In genomic region chr16:6427292-6428281, GRCm38 (mm10) we compare ENCODE assay signal across 19 mouse cellular contexts.
DNase-seq lines count a peak whose midpoint lies in the region; ATAC-seq lines count a peak whose summit lies in the region.
"Had no signal": no experiment of that assay in that cellular context is flagged by ENCODE, and none has a peak within 500 bp of the region (broad histone marks: within the 10 kb centered on the region; RNA-seq: fewer than 3 reads in every experiment).

No protein-coding gene starts in this region.

- H3K4me3 ChIP-seq in embryonic facial prominence, embryonic 14.5 days (ENCODE audit: low read depth, low read length), result no peak overlapping the region
- no peak overlapping the region for H3K4me3 ChIP-seq in embryonic facial prominence, embryonic 10.5 days
- no peak overlapping the region for H3K4me3 ChIP-seq in neural tube, embryonic 13.5 days
- no peak overlapping the region for H3K4me3 ChIP-seq in kidney, embryonic 16.5 days (ENCODE audit: low read length)
- H3K4me3 ChIP-seq: erythroblast, embryonic 14.5 days; heart, adult 2 months; midbrain, embryonic 12.5 days; neural tube, embryonic 12.5 days had no signal

- H3K27ac ChIP-seq in embryonic facial prominence, embryonic 14.5 days (replicated peaks; ENCODE audit: low read depth, low read length), result no peak overlapping the region
- no peak overlapping the region for H3K27ac ChIP-seq in embryonic facial prominence, embryonic 10.5 days (replicated peaks)
- H3K27ac ChIP-seq in neural tube, embryonic 13.5 days (replicated peaks), result peak overlapping the region; percentile 19; the same call in 1 of the 2 replicates
- H3K27ac ChIP-seq in kidney, embryonic 16.5 days (ENCODE audit: low read length), result no peak overlapping the region
- H3K27ac ChIP-seq: heart, adult 2 months; midbrain, embryonic 12.5 days; neural tube, embryonic 12.5 days; stomach, postnatal 0 days had no signal

- H3K9ac ChIP-seq in embryonic facial prominence, embryonic 14.5 days (ENCODE audit: low read depth, low read length), result no peak overlapping the region
- no peak overlapping the region for H3K9ac ChIP-seq in neural tube, embryonic 13.5 days
- no peak overlapping the region for H3K9ac ChIP-seq in kidney, embryonic 16.5 days (replicated peaks; ENCODE audit: low read length)
- H3K9ac ChIP-seq: midbrain, embryonic 12.5 days; neural tube, embryonic 12.5 days had no signal

- no peak overlapping the region for H3K4me2 ChIP-seq in embryonic facial prominence, embryonic 14.5 days (ENCODE audit: low read depth, low read length)
- H3K4me2 ChIP-seq in neural tube, embryonic 13.5 days, result no peak overlapping the region
- H3K4me2 ChIP-seq in kidney, embryonic 16.5 days (replicated peaks; ENCODE audit: low read depth, low read length), result no peak overlapping the region
- H3K4me2 ChIP-seq: midbrain, embryonic 12.5 days; neural tube, embryonic 12.5 days had no signal

- WGBS in embryonic facial prominence, embryonic 14.5 days, result 52% methylated on average over 12 of the region's 12 CpGs
- WGBS in embryonic facial prominence, embryonic 10.5 days, result 64% methylated on average over 12 of the region's 12 CpGs
- WGBS in neural tube, embryonic 13.5 days, result 60% methylated on average over 12 of the region's 12 CpGs
- 71% methylated on average over 12 of the region's 12 CpGs for WGBS in kidney, embryonic 16.5 days

- H3K36me3 ChIP-seq in embryonic facial prominence, embryonic 14.5 days (ENCODE audit: control insufficient read depth, insufficient read depth, low read length), result no peaks in the 10 kb centered on the region
- H3K36me3 ChIP-seq in embryonic facial prominence, embryonic 10.5 days (replicated peaks), result no peaks in the 10 kb centered on the region
- H3K36me3 ChIP-seq in neural tube, embryonic 13.5 days, result no peaks in the 10 kb centered on the region
- H3K36me3 ChIP-seq in kidney, embryonic 16.5 days (ENCODE audit: insufficient read depth, low read length), result no peaks in the 10 kb centered on the region
- H3K36me3 ChIP-seq: midbrain, embryonic 12.5 days; neural tube, embryonic 12.5 days had no signal

- H3K27me3 ChIP-seq in embryonic facial prominence, embryonic 14.5 days (replicated peaks; ENCODE audit: control insufficient read depth, insufficient read depth, low read length), result no peaks in the 10 kb centered on the region
- H3K27me3 ChIP-seq in embryonic facial prominence, embryonic 10.5 days (replicated peaks; ENCODE audit: low read depth, poor library complexity, severe bottlenecking), result no peaks in the 10 kb centered on the region
- H3K27me3 ChIP-seq in neural tube, embryonic 13.5 days, result no peaks in the 10 kb centered on the region
- no peaks in the 10 kb centered on the region for H3K27me3 ChIP-seq in kidney, embryonic 16.5 days (ENCODE audit: insufficient read depth, low read length)
- H3K27me3 ChIP-seq: midbrain, embryonic 12.5 days; neural tube, embryonic 12.5 days had no signal

- no peak for ATAC-seq in embryonic facial prominence, embryonic 14.5 days (ENCODE audit: low read depth)
- ATAC-seq in neural tube, embryonic 13.5 days (ENCODE audit: low read depth), result no peak
- no peak for ATAC-seq in kidney, embryonic 16.5 days (ENCODE audit: low FRiP score, low TSS enrichment)

- peak; percentile 8 for DNase-seq in embryonic facial prominence, embryonic 14.5 days (ENCODE audit: low spot score)
- no peak for DNase-seq in embryonic facial prominence, embryonic 10.5 days (ENCODE audit: low spot score)
- peak; percentile 28 to 79 for DNase-seq in layer of hippocampus, adult 18-20 months (ENCODE audit: low spot score in 2 of 2)
- DNase-seq in layer of hippocampus, postnatal 36 days, result no peak
- DNase-seq in neural tube, embryonic 10.5 days (ENCODE audit: extremely low spot score, low spot score), result no peak
- no peak for DNase-seq in ovary, postnatal 36 days (ENCODE audit: low spot score)
- DNase-seq: embryo, embryonic 11 days; heart, adult 2 months; heart, postnatal 10 days; kidney, postnatal 10 days; lung, postnatal 14 days; right cerebral cortex, adult 18-20 months; thymus, postnatal 36 days had no signal

- H3K4me1 ChIP-seq in embryonic facial prominence, embryonic 14.5 days (ENCODE audit: control insufficient read depth, insufficient read depth, low read length), result no peaks in the 10 kb centered on the region; the same call in 1 of the 2 replicates
- no peaks in the 10 kb centered on the region for H3K4me1 ChIP-seq in embryonic facial prominence, embryonic 10.5 days
- H3K4me1 ChIP-seq in neural tube, embryonic 13.5 days (replicated peaks), result peaks cover 7% of the 10 kb centered on the region
- H3K4me1 ChIP-seq in kidney, embryonic 16.5 days (ENCODE audit: insufficient read depth, low read length), result no peaks in the 10 kb centered on the region
- H3K4me1 ChIP-seq: neural tube, embryonic 12.5 days had no signal

- no peaks in the 10 kb centered on the region for H3K9me3 ChIP-seq in embryonic facial prominence, embryonic 14.5 days (ENCODE audit: control insufficient read depth, low read length)
- H3K9me3 ChIP-seq in embryonic facial prominence, embryonic 10.5 days, result no peaks in the 10 kb centered on the region
- H3K9me3 ChIP-seq in neural tube, embryonic 13.5 days, result no peaks in the 10 kb centered on the region
- H3K9me3 ChIP-seq in kidney, embryonic 16.5 days (ENCODE audit: low read length), result no peaks in the 10 kb centered on the region
- H3K9me3 ChIP-seq: midbrain, embryonic 12.5 days; neural tube, embryonic 12.5 days had no signal

Comparison
In these comparisons a context has a peak if more than half of its experiments do, and no peak if none do; other contexts are left out.
1. DNase-seq: peak in embryonic facial prominence, embryonic 14.5 days (single experiment) and layer of hippocampus, adult 18-20 months (2 of 2); none in embryonic facial prominence, embryonic 10.5 days (single experiment), layer of hippocampus, postnatal 36 days (0 of 2), neural tube, embryonic 10.5 days (single experiment) and ovary, postnatal 36 days (single experiment).